Mouse (Mus musculus): ENCODE results near the gene Nxn. TPM values are rescaled to one million over a fixed set of nuclear protein-coding genes. Genes with fewer than 3 reads are reported as not detected.
A peak's percentile ranks its signal among the peaks of the same experiment; 100 is the strongest.
"Not testable (repeated sequence)": the region's sequence is repeated elsewhere in the genome, so short reads cannot be mapped to it uniquely, and the experiment has no call there.

Gene Nxn
- polyA plus RNA-seq, 1 experiment = 7.4 TPM

GRCm38 (mm10) chr11:76216681-76217389 is 182.1 kb downstream of the Nxn start:
- H3K27me3 ChIP-seq (ENCODE audit: control insufficient read depth, insufficient read depth, low read length) = no peaks in the 10 kb centered on the region
- peak overlapping the region; percentile 85 for H3K4me3 ChIP-seq (ENCODE audit: low read depth, low read length)
- H3K4me1 ChIP-seq (ENCODE audit: control insufficient read depth, insufficient read depth, insufficient read length, low read length) = no peaks in the 10 kb centered on the region
- 1% methylated on average over 33 of the region's 33 CpGs for WGBS
- H3K36me3 ChIP-seq (ENCODE audit: control insufficient read depth, insufficient read depth, low read length) = peaks cover 17% of the 10 kb centered on the region
- H3K27ac ChIP-seq (ENCODE audit: insufficient read depth, low read depth, low read length) = peak overlapping the region; percentile 52
- no peak for TF ChIP-seq CTCF (IDR thresholded peaks at IDR 0.05; ENCODE audit: extremely low read depth, insufficient read length, insufficient replicate concordance, low read depth, low read length)

- no peaks in the 10 kb centered on the region for H3K4me1 ChIP-seq (ENCODE audit: control insufficient read depth, insufficient read depth, insufficient read length, low read length)
- H3K4me3 ChIP-seq (ENCODE audit: low read depth, low read length) = no peak overlapping the region
- 43% methylated on average over 5 of the region's 5 CpGs for WGBS
- H3K36me3 ChIP-seq (ENCODE audit: control insufficient read depth, insufficient read depth, low read length) = peaks cover 15% of the 10 kb centered on the region
- H3K27ac ChIP-seq (ENCODE audit: insufficient read depth, low read depth, low read length) = peak overlapping the region; percentile 52
- no peak for TF ChIP-seq POLR2A (IDR thresholded peaks at IDR 0.05; ENCODE audit: low read depth, low read length)
- no peak for TF ChIP-seq CTCF (IDR thresholded peaks at IDR 0.05; ENCODE audit: extremely low read depth, insufficient read length, insufficient replicate concordance, low read depth, low read length)
- H3K27me3 ChIP-seq (ENCODE audit: control insufficient read depth, insufficient read depth, low read length) = no peaks in the 10 kb centered on the region
These were observed 182.8 kb downstream of the Nxn start for GRCm38 (mm10) chr11:76216049-76216540.

DNA sequence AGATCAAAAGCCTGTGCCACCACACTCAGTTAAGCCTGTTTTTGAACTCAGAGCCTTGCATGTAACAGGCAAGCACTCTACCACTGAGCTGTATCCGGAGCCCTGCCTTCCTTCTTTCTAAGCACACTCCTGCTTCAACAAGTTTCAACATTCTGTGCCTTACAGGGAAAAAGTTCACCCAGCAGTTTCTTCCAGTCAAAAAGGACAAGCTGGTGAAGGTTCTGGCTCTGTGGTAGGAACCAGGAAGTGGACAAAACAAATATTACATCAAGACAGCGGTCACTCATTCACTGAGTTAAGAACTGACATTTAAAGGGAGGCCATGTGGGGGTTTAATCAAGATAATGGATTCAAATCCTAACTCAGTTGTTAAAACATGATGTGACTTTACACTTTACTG is 183.9 kb downstream of the Nxn start:
- Histone ChIP-seq H3K4me1 (ENCODE audit: control insufficient read depth, insufficient read depth, insufficient read length, low read length) (no peaks in the 10 kb centered on the region), H3K27me3 (ENCODE audit: control insufficient read depth, insufficient read depth, low read length) (no peaks in the 10 kb centered on the region), H3K4me3 (ENCODE audit: low read depth, low read length) (no peak overlapping the region), H3K27ac (ENCODE audit: insufficient read depth, low read depth, low read length) (no peak overlapping the region), H3K36me3 (ENCODE audit: control insufficient read depth, insufficient read depth, low read length) (peaks cover 14% of the 10 kb centered on the region; the same call in 1 of the 2 replicates)
- WGBS = 60% methylated on average over 2 of the region's 2 CpGs
- no peak for TF ChIP-seq CTCF (IDR thresholded peaks at IDR 0.05; ENCODE audit: extremely low read depth, insufficient read length, insufficient replicate concordance, low read depth, low read length)
- TF ChIP-seq POLR2A (IDR thresholded peaks at IDR 0.05; ENCODE audit: low read depth, low read length) = no peak

GRCm38 (mm10) chr11:76213841-76214240 is 185.1 kb downstream of the Nxn start:
- H3K36me3 ChIP-seq (ENCODE audit: control insufficient read depth, insufficient read depth, low read length) = peaks cover 17% of the 10 kb centered on the region; the same call in 1 of the 2 replicates
- no peaks in the 10 kb centered on the region for H3K27me3 ChIP-seq (ENCODE audit: control insufficient read depth, insufficient read depth, low read length)
- H3K27ac ChIP-seq (ENCODE audit: insufficient read depth, low read depth, low read length) = no peak overlapping the region
- WGBS = 92% methylated on average over 5 of the region's 5 CpGs
- no peak overlapping the region for H3K4me3 ChIP-seq (ENCODE audit: low read depth, low read length)
- TF ChIP-seq CTCF (IDR thresholded peaks at IDR 0.05; ENCODE audit: extremely low read depth, insufficient read length, insufficient replicate concordance, low read depth, low read length) (no peak), POLR2A (IDR thresholded peaks at IDR 0.05; ENCODE audit: low read depth, low read length) (no peak)
- H3K4me1 ChIP-seq (ENCODE audit: control insufficient read depth, insufficient read depth, insufficient read length, low read length) = no peaks in the 10 kb centered on the region

DNA sequence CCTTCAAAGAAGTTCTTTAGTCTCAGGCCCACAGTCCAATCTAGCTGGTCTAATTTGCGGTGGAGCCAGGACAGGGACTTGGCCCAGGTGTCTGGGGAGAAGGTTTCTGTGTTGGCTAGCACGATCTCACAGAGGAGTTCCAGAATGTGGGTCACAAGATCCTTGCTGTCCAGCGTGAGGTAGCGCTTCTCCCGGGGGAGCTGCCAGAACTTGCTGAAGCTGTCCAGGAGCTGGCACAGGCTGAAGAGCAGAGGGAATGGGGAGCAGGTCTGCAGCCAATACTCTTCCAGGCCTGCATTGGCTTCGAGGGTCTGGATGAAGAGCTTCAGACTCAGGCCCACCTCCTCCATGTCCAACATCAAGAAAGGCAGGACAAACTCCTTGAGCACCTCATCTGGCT is 187.3 kb downstream of the Nxn start:
- peaks cover 19% of the 10 kb centered on the region; the same call in 1 of the 2 replicates for H3K36me3 ChIP-seq (ENCODE audit: control insufficient read depth, insufficient read depth, low read length)
- H3K4me1 ChIP-seq (ENCODE audit: control insufficient read depth, insufficient read depth, insufficient read length, low read length); H3K4me3 ChIP-seq (ENCODE audit: low read depth, low read length); H3K27ac ChIP-seq (ENCODE audit: insufficient read depth, low read depth, low read length); H3K27me3 ChIP-seq (ENCODE audit: control insufficient read depth, insufficient read depth, low read length): not testable (repeated sequence)
- 92% methylated on average over 5 of the region's 6 CpGs for WGBS

- Histone ChIP-seq H3K27ac (ENCODE audit: insufficient read depth, low read depth, low read length) (no peak overlapping the region), H3K27me3 (ENCODE audit: control insufficient read depth, insufficient read depth, low read length) (no peaks in the 10 kb centered on the region), H3K4me1 (ENCODE audit: control insufficient read depth, insufficient read depth, insufficient read length, low read length) (no peaks in the 10 kb centered on the region), H3K4me3 (ENCODE audit: low read depth, low read length) (no peak overlapping the region), H3K36me3 (ENCODE audit: control insufficient read depth, insufficient read depth, low read length) (peaks cover 19% of the 10 kb centered on the region; the same call in 1 of the 2 replicates)
- 72% methylated on average over 13 of the region's 13 CpGs for WGBS
- TF ChIP-seq POLR2A (IDR thresholded peaks at IDR 0.05; ENCODE audit: low read depth, low read length) = no peak
- TF ChIP-seq CTCF (IDR thresholded peaks at IDR 0.05; ENCODE audit: extremely low read depth, insufficient read length, insufficient replicate concordance, low read depth, low read length) = no peak
These were observed 188.5 kb downstream of the Nxn start for GRCm38 (mm10) chr11:76210228-76210985.

Other genes with a start within 250 kb of the Nxn start
- 9.3 and 23.1 TPM in 2 replicates for gene Vps53, start 219.5 kb downstream of the Nxn start, polyA plus RNA-seq (2012; rRNA removed)
- 8.9 and 13.6 TPM in 2 replicates for gene Fam57a, start 219.5 kb downstream of the Nxn start, polyA plus RNA-seq (2012; rRNA removed)
- gene Dbil5, start 181.5 kb downstream of the Nxn start, polyA plus RNA-seq (2012; rRNA removed) = not detected in 2 replicates
- 2.6 and 3.7 TPM in 2 replicates for gene Gemin4, start 181.5 kb downstream of the Nxn start, polyA plus RNA-seq (2012; rRNA removed)
- 2.5 and 3.1 TPM in 2 replicates for gene Mrm3, start 155.4 kb downstream of the Nxn start, polyA plus RNA-seq (2012; rRNA removed)
- gene Glod4, start 155.4 kb downstream of the Nxn start, polyA plus RNA-seq (2012; rRNA removed) = 0.44 and 1.6 TPM in 2 replicates
- gene Timm22, start 7.8 kb upstream of the Nxn start, polyA plus RNA-seq (2012; rRNA removed) = 8.9 and 10.3 TPM in 2 replicates
- gene Abr, start 223.2 kb upstream of the Nxn start, polyA plus RNA-seq (2012; rRNA removed) = 74.2 and 161 TPM in 2 replicates